Mouse (Mus musculus) yolk sac, embryonic 10.5 days (tissue): ENCODE data around the gene Pdzd3.

Experiments
- DNase-seq: peaks from one replicate; pipeline ENCODE4 v3.0.0-alpha.2; 2017; ENCODE audit warnings: low spot score

The Pdzd3 gene

GRCm38 (mm10) chr9:44200458-44200857 lies 50.8 kb downstream of the Pdzd3 start:
- DNase-seq, result no peak

- no peak for DNase-seq
These were observed 51.7 kb downstream of the Pdzd3 start for GRCm38 (mm10) chr9:44199580-44199979.

- no peak for DNase-seq
These were observed 52.1 kb downstream of the Pdzd3 start for GRCm38 (mm10) chr9:44199166-44199565.
